Mouse (Mus musculus) MEL (cell line): Measurements from ENCODE around the gene Arsg.

Experiments
- CTCF ChIP-seq, 3 experiments: IDR thresholded peaks in 2 of 3; conservative IDR thresholded peaks in 1 of 3; 2 replicates each; pipeline ENCODE4 v1.5.1; 2011 to 2012; ENCODE audit warnings: low read length in 3 of 3, low read depth in 2 of 3, mild to moderate bottlenecking in 2 of 3, improper control_type of control experiment in 1 of 3, inconsistent platforms in 1 of 3, mixed read lengths in 1 of 3, moderate library complexity in 1 of 3; ENCODE audit not compliant: control insufficient read depth in 1 of 3, insufficient read depth in 1 of 3, poor library complexity in 1 of 3, severe bottlenecking in 1 of 3
- EP300 ChIP-seq, 2 experiments: IDR thresholded peaks; 2 replicates each; pipeline ENCODE4 v1.6.1; 2011; ENCODE audit warnings: improper control_type of control experiment in 2 of 2, low read length in 2 of 2, low read depth in 1 of 2, mild to moderate bottlenecking in 1 of 2
- HCFC1 ChIP-seq: IDR thresholded peaks from 2 replicates; pipeline ENCODE4 v1.6.1; 2012; ENCODE audit warnings: low read depth, mild to moderate bottlenecking, inconsistent platforms, low read length, improper control_type of control experiment, moderate library complexity
- MYC ChIP-seq: IDR thresholded peaks from 2 replicates; pipeline ENCODE4 v1.6.1; 2011; ENCODE audit warnings: low read depth, mild to moderate bottlenecking, low read length, improper control_type of control experiment, moderate library complexity
- POLR2A ChIP-seq, 2 experiments: IDR thresholded peaks; 2 replicates each; pipeline ENCODE4 v1.6.1; 2011 to 2012; ENCODE audit warnings: low read length in 2 of 2, mild to moderate bottlenecking in 2 of 2, control low read depth in 1 of 2, improper control_type of control experiment in 1 of 2, low read depth in 1 of 2, moderate library complexity in 1 of 2; ENCODE audit not compliant: control insufficient read depth in 1 of 2, insufficient read depth in 1 of 2, poor library complexity in 1 of 2
- POLR2AphosphoS2 ChIP-seq: IDR thresholded peaks from 2 replicates; pipeline ENCODE4 v1.6.1; 2011; ENCODE audit warnings: low read length, improper control_type of control experiment
- RAD21 ChIP-seq: IDR thresholded peaks from 2 replicates; pipeline ENCODE4 v1.6.1; 2011; ENCODE audit warnings: mild to moderate bottlenecking, low read depth, low read length, improper control_type of control experiment
- SMC3 ChIP-seq: IDR thresholded peaks from 2 replicates; pipeline ENCODE4 v1.6.1; 2011; ENCODE audit warnings: low read depth, low read length, improper control_type of control experiment
- UBTF ChIP-seq: IDR thresholded peaks from 2 replicates; pipeline ENCODE4 v1.6.1; 2012; ENCODE audit warnings: low read depth, mild to moderate bottlenecking, inconsistent platforms, low read length, improper control_type of control experiment, moderate library complexity, borderline replicate concordance; ENCODE audit not compliant: insufficient read depth

GRCm38 (mm10) chr11:109458165-109458564 lies 15.0 kb upstream of the Arsg start:
- no peak for TF ChIP-seq CTCF (IDR thresholded peaks at IDR 0.05 in 2 of 3, conservative IDR thresholded peaks at IDR 0.05 in 1 of 3; ENCODE audit: control insufficient read depth in 1 of 3, insufficient read depth in 1 of 3, low read depth in 2 of 3, low read length in 3 of 3, poor library complexity in 1 of 3, severe bottlenecking in 1 of 3)
- TF ChIP-seq HCFC1, result no peak
- TF ChIP-seq RAD21, result no peak
- TF ChIP-seq SMC3, result no peak
- TF ChIP-seq MYC, result no peak
- TF ChIP-seq EP300 (IDR thresholded peaks at IDR 0.05; ENCODE audit: low read depth in 1 of 2, low read length in 2 of 2), result no peak
- no peak for TF ChIP-seq POLR2AphosphoS2
- no peak for TF ChIP-seq UBTF
- no peak for TF ChIP-seq POLR2A (IDR thresholded peaks at IDR 0.05; ENCODE audit: control insufficient read depth in 1 of 2, insufficient read depth in 1 of 2, low read depth in 1 of 2, low read length in 2 of 2, poor library complexity in 1 of 2)
